Mouse (Mus musculus): ENCODE results near the gene Tmem37. TPM values are rescaled to one million over a fixed set of nuclear protein-coding genes. Genes with fewer than 3 reads are reported as not detected.

Gene Tmem37
- polyA plus RNA-seq, 1 experiment: 83.0 TPM

DNA sequence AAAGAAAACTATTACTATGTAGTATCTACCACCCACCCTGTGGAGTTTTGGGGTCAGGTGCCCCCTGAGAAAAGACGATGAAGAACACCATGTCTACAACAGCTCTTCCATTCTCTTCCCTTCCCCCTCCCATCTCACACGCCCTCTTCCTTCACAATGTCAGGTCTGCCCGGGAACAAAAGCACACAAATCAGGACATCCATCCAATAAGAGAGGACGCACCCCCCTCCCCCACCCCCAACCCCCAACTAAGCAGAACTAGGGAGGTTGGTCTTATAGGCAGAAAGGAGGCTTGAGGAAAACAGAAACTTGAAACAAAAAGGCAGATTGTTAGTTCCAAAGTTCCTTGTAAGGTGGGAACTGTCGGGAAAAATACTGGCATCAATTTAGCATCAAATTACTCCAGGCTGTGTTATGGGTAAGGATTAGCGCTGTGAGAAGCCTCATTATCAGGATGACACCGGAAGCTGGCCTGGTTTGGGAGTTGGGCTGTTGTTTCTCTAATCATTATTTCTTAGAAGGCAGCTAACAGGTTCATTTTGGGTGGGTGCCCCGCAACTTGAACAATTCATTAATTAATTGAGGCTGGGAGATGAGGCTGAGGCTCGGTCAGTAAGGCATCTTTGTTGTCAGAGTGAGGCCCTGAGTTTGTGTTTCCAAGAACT lies 4.0 kb upstream of the Tmem37 start:
- no peak for TF ChIP-seq POLR2A (IDR thresholded peaks at IDR 0.05; ENCODE audit: borderline replicate concordance, low read depth, low read length)
- no peak for TF ChIP-seq CTCF (IDR thresholded peaks at IDR 0.05; ENCODE audit: low read depth, low read length)
- Histone ChIP-seq H3K4me1 (ENCODE audit: control insufficient read depth, insufficient read depth, low read length) (peaks cover 37% of the 10 kb centered on the region), H3K4me3 (ENCODE audit: insufficient read depth, low read length) (no peak overlapping the region), H3K27ac (ENCODE audit: insufficient read depth, low read depth, low read length) (no peak overlapping the region)

DNA sequence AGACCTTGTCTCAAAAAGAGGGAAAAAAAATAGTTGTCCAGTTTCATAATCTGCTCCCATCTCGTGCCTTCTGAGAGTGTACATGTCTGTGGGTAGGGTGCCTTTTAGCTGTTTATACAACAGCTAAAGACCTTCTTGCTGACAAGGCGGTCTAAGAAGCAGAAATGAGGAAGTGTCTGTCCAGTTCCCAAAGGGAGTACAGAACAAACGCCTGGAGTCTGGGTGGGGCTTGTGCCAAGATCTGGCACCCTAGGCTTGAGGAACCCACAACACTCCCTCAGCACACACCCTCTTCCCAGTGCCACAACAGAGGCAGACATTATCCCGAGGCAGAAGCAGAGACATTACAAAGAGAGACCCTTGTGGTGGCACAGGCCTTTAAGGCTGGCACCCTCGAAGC lies 1.6 kb upstream of the Tmem37 start:
- H3K4me3 ChIP-seq (ENCODE audit: insufficient read depth, low read length): no peak overlapping the region
- TF ChIP-seq POLR2A (IDR thresholded peaks at IDR 0.05; ENCODE audit: borderline replicate concordance, low read depth, low read length) (no peak), CTCF (IDR thresholded peaks at IDR 0.05; ENCODE audit: low read depth, low read length) (no peak)
- peak overlapping the region; percentile 88 for H3K27ac ChIP-seq (ENCODE audit: insufficient read depth, low read depth, low read length)
- H3K4me1 ChIP-seq (ENCODE audit: control insufficient read depth, insufficient read depth, low read length): peaks cover 30% of the 10 kb centered on the region

DNA sequence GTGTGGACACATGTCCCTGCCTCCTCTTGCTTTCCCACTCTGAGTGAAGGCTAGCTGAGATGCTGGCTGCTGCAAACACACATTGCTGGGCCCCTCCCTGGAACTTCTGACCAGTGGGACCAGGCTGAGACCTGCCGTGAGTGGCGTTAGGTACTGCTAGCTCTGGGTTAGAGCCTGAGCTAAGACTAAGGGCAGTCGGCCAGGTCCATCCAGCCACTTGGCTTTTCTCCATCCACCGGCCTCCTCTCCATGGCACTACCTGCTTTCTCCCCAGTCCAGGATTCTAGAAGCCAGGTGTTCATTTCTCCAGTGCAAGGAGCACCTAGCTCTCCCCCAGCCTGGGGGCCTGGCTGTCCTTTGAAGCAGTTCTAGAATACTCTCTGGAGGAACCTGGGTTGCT lies 1.1 kb upstream of the Tmem37 start:
- TF ChIP-seq POLR2A (IDR thresholded peaks at IDR 0.05; ENCODE audit: borderline replicate concordance, low read depth, low read length) (no peak), CTCF (IDR thresholded peaks at IDR 0.05; ENCODE audit: low read depth, low read length) (no peak)

DNA sequence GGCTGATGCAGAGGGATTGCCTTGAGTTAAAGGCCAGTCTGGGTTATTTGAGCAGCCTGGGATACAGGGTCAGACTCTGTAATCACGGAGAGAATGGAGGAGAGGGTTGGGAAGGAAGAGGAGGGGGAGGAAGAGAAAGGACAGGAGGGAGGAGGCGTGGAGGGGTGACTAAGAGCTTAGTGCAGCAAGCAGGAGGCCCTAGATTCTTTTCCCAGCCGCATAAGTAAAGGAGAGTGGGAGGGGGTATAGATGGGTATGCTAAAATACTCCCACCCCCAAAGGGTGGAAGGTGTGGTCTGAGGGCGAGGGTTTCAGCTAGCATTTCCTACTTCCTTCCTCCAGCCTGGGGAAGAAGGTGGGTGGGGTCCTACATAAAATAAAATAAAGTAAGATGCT lies 431 bp upstream of the Tmem37 start:
- H3K4me1 ChIP-seq (ENCODE audit: control insufficient read depth, insufficient read depth, low read length): peaks cover 30% of the 10 kb centered on the region
- no peak for TF ChIP-seq POLR2A (IDR thresholded peaks at IDR 0.05; ENCODE audit: borderline replicate concordance, low read depth, low read length)
- H3K27ac ChIP-seq (ENCODE audit: insufficient read depth, low read depth, low read length): peak overlapping the region; percentile 88
- H3K4me3 ChIP-seq (ENCODE audit: insufficient read depth, low read length): peak overlapping the region; percentile 72

More for the DNA sequence above, 1.1 kb upstream of the Tmem37 start:
- H3K4me1 ChIP-seq (ENCODE audit: control insufficient read depth, insufficient read depth, low read length): peaks cover 30% of the 10 kb centered on the region
- H3K27ac ChIP-seq (ENCODE audit: insufficient read depth, low read depth, low read length): peak overlapping the region; percentile 88
- no peak overlapping the region for H3K4me3 ChIP-seq (ENCODE audit: insufficient read depth, low read length)

DNA sequence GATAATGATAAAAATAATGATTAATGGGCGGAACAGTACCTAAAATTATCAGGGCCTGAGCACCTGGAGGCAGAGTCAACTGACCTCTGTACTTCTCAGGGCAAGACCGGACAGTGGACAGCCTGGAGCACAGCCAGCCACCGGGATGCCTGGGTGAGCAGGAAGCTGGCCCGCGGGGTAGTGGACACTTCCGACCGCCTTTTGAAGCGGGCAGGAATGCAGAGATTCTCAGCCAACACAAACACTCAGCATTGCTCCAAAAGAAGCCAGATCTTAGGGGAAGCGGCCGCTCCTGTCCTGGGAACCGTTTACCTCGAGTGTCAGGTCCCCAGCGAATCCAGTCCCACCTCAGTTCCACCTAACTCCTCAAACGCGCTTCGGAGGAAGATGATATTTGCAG lies 974 bp downstream of the Tmem37 start:
- 0 out of 2 replicates have a peak overlapping the region, but pooled peaks have one; percentile 14 for H3K27ac ChIP-seq (ENCODE audit: insufficient read depth, low read depth, low read length)
- peak overlapping the region; percentile 72 for H3K4me3 ChIP-seq (ENCODE audit: insufficient read depth, low read length)
- H3K4me1 ChIP-seq (ENCODE audit: control insufficient read depth, insufficient read depth, low read length): peaks cover 32% of the 10 kb centered on the region
- no peak for TF ChIP-seq CTCF (IDR thresholded peaks at IDR 0.05; ENCODE audit: low read depth, low read length)
- TF ChIP-seq POLR2A (IDR thresholded peaks at IDR 0.05; ENCODE audit: borderline replicate concordance, low read depth, low read length): no peak

DNA sequence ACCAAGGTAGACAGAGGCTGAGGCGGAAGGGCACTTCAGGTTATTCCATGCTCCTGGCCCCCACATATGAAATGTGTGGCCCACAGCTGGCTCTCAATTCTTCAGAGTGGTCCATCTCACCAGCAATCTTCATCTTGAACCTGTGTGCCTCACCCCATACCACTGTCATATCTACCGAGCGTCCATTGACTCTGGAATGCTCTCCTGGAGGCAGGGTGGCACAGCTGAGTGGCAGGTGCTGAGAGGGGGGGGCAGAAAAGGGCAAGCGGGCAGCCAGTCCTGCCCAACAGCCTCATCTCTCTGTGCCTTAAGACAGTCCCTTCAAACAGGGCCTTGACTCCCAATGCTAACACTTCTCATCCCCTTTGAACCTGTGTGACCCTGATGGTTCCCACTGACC lies 2.7 kb downstream of the Tmem37 start:
- Histone ChIP-seq H3K27ac (ENCODE audit: insufficient read depth, low read depth, low read length) (no peak overlapping the region), H3K4me1 (ENCODE audit: control insufficient read depth, insufficient read depth, low read length) (peaks cover 28% of the 10 kb centered on the region), H3K4me3 (ENCODE audit: insufficient read depth, low read length) (no peak overlapping the region)
- TF ChIP-seq POLR2A (IDR thresholded peaks at IDR 0.05; ENCODE audit: borderline replicate concordance, low read depth, low read length): no peak
- no peak for TF ChIP-seq CTCF (IDR thresholded peaks at IDR 0.05; ENCODE audit: low read depth, low read length)

DNA sequence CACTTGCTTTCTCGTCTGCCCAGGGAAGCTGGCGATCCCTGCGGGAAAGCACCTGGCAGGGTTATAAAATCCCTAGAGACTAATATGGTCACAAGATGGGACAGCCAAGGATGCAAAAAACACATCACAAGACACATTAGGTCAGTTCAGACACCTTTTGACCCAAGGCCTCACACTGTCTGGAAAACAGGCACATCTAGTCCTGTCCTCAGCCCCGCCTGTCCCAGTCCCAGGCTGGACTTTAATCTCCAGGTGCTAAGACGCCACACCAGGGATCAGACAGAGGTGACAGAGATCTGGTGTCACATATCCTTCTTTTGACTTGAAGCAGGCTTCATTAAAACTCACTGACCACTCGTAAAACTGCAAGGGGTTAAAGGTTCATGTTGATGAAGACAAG lies 3.7 kb downstream of the Tmem37 start:
- Histone ChIP-seq H3K27ac (ENCODE audit: insufficient read depth, low read depth, low read length) (no peak overlapping the region), H3K4me3 (ENCODE audit: insufficient read depth, low read length) (no peak overlapping the region), H3K4me1 (ENCODE audit: control insufficient read depth, insufficient read depth, low read length) (peaks cover 22% of the 10 kb centered on the region)
- TF ChIP-seq CTCF (IDR thresholded peaks at IDR 0.05; ENCODE audit: low read depth, low read length) (no peak), POLR2A (IDR thresholded peaks at IDR 0.05; ENCODE audit: borderline replicate concordance, low read depth, low read length) (no peak)

DNA sequence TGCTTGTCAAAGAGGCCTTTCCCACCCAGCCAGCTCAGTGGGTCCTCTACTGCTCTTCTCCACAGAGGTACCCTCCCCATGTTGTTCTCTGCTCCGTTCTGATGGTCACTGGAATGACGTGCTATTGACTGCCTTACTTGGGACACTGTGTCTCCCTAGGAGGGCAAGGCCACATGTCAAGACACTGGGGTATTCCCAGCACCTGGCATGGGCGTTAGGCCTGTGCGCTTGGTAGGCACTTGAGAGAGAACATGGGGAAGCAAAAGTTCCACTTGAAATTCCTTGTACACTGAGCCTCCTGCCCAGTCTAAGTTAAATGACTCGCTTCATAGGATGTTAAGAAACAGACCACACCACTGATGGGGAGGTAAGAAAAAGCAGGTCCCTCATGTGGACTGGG lies 4.8 kb downstream of the Tmem37 start:
- no peak for TF ChIP-seq POLR2A (IDR thresholded peaks at IDR 0.05; ENCODE audit: borderline replicate concordance, low read depth, low read length)
- TF ChIP-seq CTCF (IDR thresholded peaks at IDR 0.05; ENCODE audit: low read depth, low read length): no peak
- Histone ChIP-seq H3K4me3 (ENCODE audit: insufficient read depth, low read length) (no peak overlapping the region), H3K4me1 (ENCODE audit: control insufficient read depth, insufficient read depth, low read length) (peaks cover 12% of the 10 kb centered on the region), H3K27ac (ENCODE audit: insufficient read depth, low read depth, low read length) (no peak overlapping the region)

DNA sequence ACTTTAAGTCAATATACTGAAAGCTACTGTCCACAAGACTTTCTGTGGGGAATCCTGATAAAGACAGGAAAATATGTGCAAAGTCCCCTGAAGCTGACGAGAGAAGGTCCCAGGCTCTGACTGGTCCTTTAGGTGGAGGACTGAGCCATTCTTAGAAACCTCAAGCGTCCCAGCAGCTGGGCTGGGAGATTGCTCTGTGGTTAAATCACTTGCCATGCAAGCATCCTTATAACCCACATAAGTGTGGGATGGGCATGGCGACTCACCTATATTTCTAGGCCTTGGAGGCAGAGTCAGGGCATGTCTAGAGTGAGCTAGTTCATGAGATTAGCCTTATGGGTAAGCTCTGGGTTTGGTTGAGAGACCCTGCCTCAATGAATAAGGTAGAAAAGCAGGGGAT lies 7.2 kb downstream of the Tmem37 start:
- Histone ChIP-seq H3K4me1 (ENCODE audit: control insufficient read depth, insufficient read depth, low read length) (0 out of 2 replicates have a peak, but pooled peaks cover 5% of the 10 kb centered on the region), H3K4me3 (ENCODE audit: insufficient read depth, low read length) (no peak overlapping the region), H3K27ac (ENCODE audit: insufficient read depth, low read depth, low read length) (no peak overlapping the region)
- TF ChIP-seq POLR2A (IDR thresholded peaks at IDR 0.05; ENCODE audit: borderline replicate concordance, low read depth, low read length) (no peak), CTCF (IDR thresholded peaks at IDR 0.05; ENCODE audit: low read depth, low read length) (no peak)

DNA sequence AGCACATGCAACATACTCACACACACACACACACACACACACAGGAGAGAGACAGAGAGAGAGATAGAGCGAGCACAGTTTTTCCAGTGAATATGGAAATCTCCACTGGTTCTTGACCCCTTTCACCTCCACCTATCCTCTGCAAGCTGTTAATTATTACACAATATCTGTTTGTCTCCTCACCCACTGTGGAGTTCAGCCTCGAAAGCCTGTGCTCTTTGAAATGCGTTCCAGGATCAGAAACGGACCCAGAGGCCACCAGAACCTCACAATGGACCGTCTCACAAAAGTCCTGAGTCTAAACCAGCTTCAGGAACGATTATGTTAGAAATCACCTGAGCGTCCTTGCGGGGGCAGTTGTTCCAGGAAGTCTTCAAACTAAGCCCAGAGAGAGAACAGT lies 7.7 kb downstream of the Tmem37 start:
- Histone ChIP-seq H3K4me1 (ENCODE audit: control insufficient read depth, insufficient read depth, low read length) (0 out of 2 replicates have a peak, but pooled peaks cover 3% of the 10 kb centered on the region), H3K27ac (ENCODE audit: insufficient read depth, low read depth, low read length) (no peak overlapping the region), H3K4me3 (ENCODE audit: insufficient read depth, low read length) (no peak overlapping the region)
- no peak for TF ChIP-seq CTCF (IDR thresholded peaks at IDR 0.05; ENCODE audit: low read depth, low read length)
- TF ChIP-seq POLR2A (IDR thresholded peaks at IDR 0.05; ENCODE audit: borderline replicate concordance, low read depth, low read length): no peak

Measured in bone marrow macrophage, adult 2 months (primary cell).